Mouse (Mus musculus): ENCODE measurements at regions not wholly inside any gene's neighbourhood (a gene's known extent, or its start where the extent isn't known, plus 50 kb on each side); places are given as distances from the start of the nearest gene placed in this dataset.
A peak's percentile ranks its signal among the peaks of the same experiment; 100 is the strongest.

GRCm38 (mm10) chr15:25482586-25482985 is 69.0 kb upstream of the Basp1 start:
- DNase-seq (ENCODE audit: low read depth in 3 of 3, low spot score in 3 of 3) (no peak), ATAC-seq (ENCODE audit: insufficient read depth) (no peak)
- no peak overlapping the region for H3K4me2 ChIP-seq (ENCODE audit: low read depth)
- no peaks in the 10 kb centered on the region for H3K36me3 ChIP-seq (replicated peaks; ENCODE audit: control insufficient read depth, insufficient read depth, low read depth)
- H3K4me1 ChIP-seq (replicated peaks; ENCODE audit: control insufficient read depth in 2 of 2, insufficient read depth in 2 of 2, low read length in 1 of 2), result peaks cover 0 to 1% of the 10 kb centered on the region in 2 experiments; a peak in 1 of 4 replicates
- WGBS (ENCODE audit: insufficient replicate concordance), result 41% methylated on average over 3 of the region's 3 CpGs
- H3K4me3 ChIP-seq (ENCODE audit: insufficient read depth in 1 of 2, low read depth in 2 of 2, low read length in 2 of 2), result no peak overlapping the region
- no peaks in the 10 kb centered on the region for H3K9me3 ChIP-seq (ENCODE audit: control insufficient read depth, low read length)
- H3K9ac ChIP-seq (replicated peaks), result no peak overlapping the region
- no peaks in the 10 kb centered on the region for H3K27me3 ChIP-seq (ENCODE audit: control insufficient read depth, insufficient read depth, low read length)
- no peak overlapping the region for H3K27ac ChIP-seq
- TF ChIP-seq CTCF (IDR thresholded peaks at IDR 0.05; ENCODE audit: low read depth) (no peak), EP300 (IDR thresholded peaks at IDR 0.05; ENCODE audit: low read depth) (no peak)

- peak overlapping the region in 1 of 2 experiments; percentile 26; a peak in 2 of 4 replicates for H3K4me3 ChIP-seq (ENCODE audit: insufficient read depth in 1 of 2, low read depth in 2 of 2, low read length in 2 of 2)
- 47% methylated on average over 9 of the region's 9 CpGs for WGBS (ENCODE audit: insufficient replicate concordance)
- H3K27me3 ChIP-seq (ENCODE audit: control insufficient read depth, insufficient read depth, low read length), result no peaks in the 10 kb centered on the region
- peak; percentile 77 for ATAC-seq (ENCODE audit: insufficient read depth)
- H3K36me3 ChIP-seq (replicated peaks; ENCODE audit: control insufficient read depth, insufficient read depth, low read depth), result no peaks in the 10 kb centered on the region
- DNase-seq (ENCODE audit: low read depth in 3 of 3, low spot score in 3 of 3), result peak; percentile 20 to 32 (median 26)
- peak overlapping the region; percentile 8; the same call in 1 of the 2 replicates for H3K4me2 ChIP-seq (ENCODE audit: low read depth)
- H3K9ac ChIP-seq (replicated peaks), result no peak overlapping the region
- TF ChIP-seq EP300 (IDR thresholded peaks at IDR 0.05; ENCODE audit: low read depth) (no peak), CTCF (IDR thresholded peaks at IDR 0.05; ENCODE audit: low read depth) (no peak)
- no peaks in the 10 kb centered on the region for H3K9me3 ChIP-seq (ENCODE audit: control insufficient read depth, low read length)
- peak overlapping the region; percentile 47; the same call in 1 of the 2 replicates for H3K27ac ChIP-seq
- peaks cover 0 to 1% of the 10 kb centered on the region in 2 experiments; a peak in 1 of 4 replicates for H3K4me1 ChIP-seq (replicated peaks; ENCODE audit: control insufficient read depth in 2 of 2, insufficient read depth in 2 of 2, low read length in 1 of 2)
Measured at GRCm38 (mm10) chr15:25485372-25485771, 71.8 kb upstream of the Basp1 start.

- DNase-seq (ENCODE audit: low read depth in 3 of 3, low spot score in 3 of 3), result no peak
- no peak for TF ChIP-seq EP300 (IDR thresholded peaks at IDR 0.05; ENCODE audit: low read depth)
- TF ChIP-seq CTCF (IDR thresholded peaks at IDR 0.05; ENCODE audit: low read depth), result no peak
- Histone ChIP-seq H3K4me2 (ENCODE audit: low read depth) (peak overlapping the region; percentile 8; the same call in 1 of the 2 replicates), H3K36me3 (replicated peaks; ENCODE audit: control insufficient read depth, insufficient read depth, low read depth) (no peaks in the 10 kb centered on the region), H3K4me1 (replicated peaks; ENCODE audit: control insufficient read depth in 2 of 2, insufficient read depth in 2 of 2, low read length in 1 of 2) (peaks cover 0 to 1% of the 10 kb centered on the region in 2 experiments; a peak in 1 of 4 replicates), H3K4me3 (ENCODE audit: insufficient read depth in 1 of 2, low read depth in 2 of 2, low read length in 2 of 2) (no peak overlapping the region; a peak in 1 of 4 replicates), H3K9me3 (ENCODE audit: control insufficient read depth, low read length) (no peaks in the 10 kb centered on the region), H3K27ac (peak overlapping the region; percentile 47), H3K9ac (replicated peaks) (no peak overlapping the region), H3K27me3 (ENCODE audit: control insufficient read depth, insufficient read depth, low read length) (no peaks in the 10 kb centered on the region)
- no peak for ATAC-seq (ENCODE audit: insufficient read depth)
- 61% methylated on average over 7 of the region's 7 CpGs for WGBS (ENCODE audit: insufficient replicate concordance)
Measured at GRCm38 (mm10) chr15:25486158-25486557, 72.6 kb upstream of the Basp1 start.

GRCm38 (mm10) chr15:25489804-25490203 is 76.2 kb upstream of the Basp1 start:
- no peak overlapping the region for H3K4me3 ChIP-seq (ENCODE audit: insufficient read depth in 1 of 2, low read depth in 2 of 2, low read length in 2 of 2)
- H3K27ac ChIP-seq, result no peak overlapping the region
- WGBS (ENCODE audit: insufficient replicate concordance), result 71% methylated on average over 6 of the region's 6 CpGs
- no peak for DNase-seq (ENCODE audit: low read depth in 3 of 3, low spot score in 3 of 3)
- H3K4me1 ChIP-seq (replicated peaks; ENCODE audit: control insufficient read depth in 2 of 2, insufficient read depth in 2 of 2, low read length in 1 of 2), result peaks cover 0 to under 1% of the 10 kb centered on the region in 2 experiments; a peak in 1 of 4 replicates
- no peak for ATAC-seq (ENCODE audit: insufficient read depth)
- H3K9ac ChIP-seq (replicated peaks), result no peak overlapping the region
- H3K9me3 ChIP-seq (ENCODE audit: control insufficient read depth, low read length), result no peaks in the 10 kb centered on the region
- no peak for TF ChIP-seq EP300 (IDR thresholded peaks at IDR 0.05; ENCODE audit: low read depth)
- no peak for TF ChIP-seq CTCF (IDR thresholded peaks at IDR 0.05; ENCODE audit: low read depth)
- no peaks in the 10 kb centered on the region for H3K36me3 ChIP-seq (replicated peaks; ENCODE audit: control insufficient read depth, insufficient read depth, low read depth)
- no peaks in the 10 kb centered on the region for H3K27me3 ChIP-seq (ENCODE audit: control insufficient read depth, insufficient read depth, low read length)
- H3K4me2 ChIP-seq (ENCODE audit: low read depth), result no peak overlapping the region

- Histone ChIP-seq H3K4me1 (replicated peaks; ENCODE audit: control insufficient read depth in 2 of 2, insufficient read depth in 2 of 2, low read length in 1 of 2) (peaks cover 0 to 3% of the 10 kb centered on the region in 2 experiments; a peak in 1 of 4 replicates), H3K9ac (replicated peaks) (no peak overlapping the region), H3K4me2 (ENCODE audit: low read depth) (no peak overlapping the region), H3K27ac (no peak overlapping the region), H3K4me3 (ENCODE audit: insufficient read depth in 1 of 2, low read depth in 2 of 2, low read length in 2 of 2) (no peak overlapping the region), H3K27me3 (ENCODE audit: control insufficient read depth, insufficient read depth, low read length) (no peaks in the 10 kb centered on the region), H3K36me3 (replicated peaks; ENCODE audit: control insufficient read depth, insufficient read depth, low read depth) (no peaks in the 10 kb centered on the region), H3K9me3 (ENCODE audit: control insufficient read depth, low read length) (no peaks in the 10 kb centered on the region)
- TF ChIP-seq CTCF (IDR thresholded peaks at IDR 0.05; ENCODE audit: low read depth) (no peak), EP300 (IDR thresholded peaks at IDR 0.05; ENCODE audit: low read depth) (no peak)
- DNase-seq (ENCODE audit: low read depth in 3 of 3, low spot score in 3 of 3), result no peak
- WGBS (ENCODE audit: insufficient replicate concordance), result 57% methylated on average over 5 of the region's 5 CpGs
- ATAC-seq (ENCODE audit: insufficient read depth), result no peak
Measured at GRCm38 (mm10) chr15:25492161-25492746, 78.7 kb upstream of the Basp1 start.
